Mouse (Mus musculus) heart, adult 9 months (tissue): ENCODE measurements around the gene Arpc1a.
A peak's percentile ranks its signal among the peaks of the same experiment; 100 is the strongest.
"Not testable (repeated sequence)": the region's sequence is repeated elsewhere in the genome, so short reads cannot be mapped to it uniquely, and the experiment has no call there.

Experiments
- DNase-seq, 2 experiments: peaks; one replicate each; pipeline ENCODE4 v3.0.0; 2022; ENCODE audit warnings: low spot score in 2 of 2

The Arpc1a gene

GRCm38 (mm10) chr5:145104328-145104727 is 20.7 kb downstream of the Arpc1a start:
- DNase-seq: no peak

GRCm38 (mm10) chr5:145105694-145106275 is 22.2 kb downstream of the Arpc1a start:
- no peak for DNase-seq

- DNase-seq: no peak
Observed at GRCm38 (mm10) chr5:145110401-145110800, 26.8 kb downstream of the Arpc1a start.

- no peak for DNase-seq
Observed at GRCm38 (mm10) chr5:145112566-145112965, 28.9 kb downstream of the Arpc1a start.

GRCm38 (mm10) chr5:145113416-145113815 is 29.8 kb downstream of the Arpc1a start:
- no peak for DNase-seq

- peak; percentile 74 to 78 for DNase-seq
Observed at GRCm38 (mm10) chr5:145114071-145114605, 30.5 kb downstream of the Arpc1a start, which contains the start of gene Arpc1b. Gene Arpc1b (plus strand): TSS chr5:145114215.

- DNase-seq: peak; percentile 83 to 87
Observed at GRCm38 (mm10) chr5:145114606-145115473, 31.2 kb downstream of the Arpc1a start.

GRCm38 (mm10) chr5:145115736-145116135 is 32.1 kb downstream of the Arpc1a start:
- DNase-seq: no peak

- DNase-seq: peak; percentile 86 to 91
Observed at GRCm38 (mm10) chr5:145116316-145116715, 32.7 kb downstream of the Arpc1a start.

GRCm38 (mm10) chr5:145116916-145117315 is 33.3 kb downstream of the Arpc1a start:
- DNase-seq: peak; percentile 72 to 76

- no peak for DNase-seq
Observed at GRCm38 (mm10) chr5:145118005-145118404, 34.4 kb downstream of the Arpc1a start.

- DNase-seq: no peak
Observed at GRCm38 (mm10) chr5:145118461-145118860, 34.8 kb downstream of the Arpc1a start.

GRCm38 (mm10) chr5:145119385-145119784 is 35.8 kb downstream of the Arpc1a start:
- no peak for DNase-seq

- no peak for DNase-seq
Observed at GRCm38 (mm10) chr5:145120921-145121320, 37.3 kb downstream of the Arpc1a start.

GRCm38 (mm10) chr5:145123396-145123795 is 39.8 kb downstream of the Arpc1a start:
- DNase-seq: no peak

- no peak for DNase-seq
Observed at GRCm38 (mm10) chr5:145126580-145126979, 43.0 kb downstream of the Arpc1a start.

- DNase-seq: no peak
Observed at GRCm38 (mm10) chr5:145129124-145129523, 45.5 kb downstream of the Arpc1a start.

- not testable (repeated sequence) for DNase-seq
Observed at GRCm38 (mm10) chr5:145129773-145130172, 46.1 kb downstream of the Arpc1a start.

GRCm38 (mm10) chr5:145130191-145130590 is 46.6 kb downstream of the Arpc1a start:
- DNase-seq: no peak

- DNase-seq: no peak
Observed at GRCm38 (mm10) chr5:145130995-145131394, 47.4 kb downstream of the Arpc1a start.

GRCm38 (mm10) chr5:145133275-145133674 is 49.6 kb downstream of the Arpc1a start:
- not testable (repeated sequence) for DNase-seq

GRCm38 (mm10) chr5:145138836-145139235 is 55.2 kb downstream of the Arpc1a start:
- no peak for DNase-seq
